Mouse (Mus musculus) layer of hippocampus, adult 18-20 months (tissue): Measurements from ENCODE around the gene Pla2g4a. TPM values are rescaled to one million over a fixed set of nuclear protein-coding genes. Genes with fewer than 3 reads are reported as not detected.

Experiments used
- DNase-seq, 2 experiments: peaks; one replicate each; pipeline ENCODE4 v3.0.0; 2022; ENCODE audit warnings: low spot score in 2 of 2
- total RNA-seq, 2 experiments: library from RNA; stranded (reverse); gene quantifications; 2 replicates each; pipeline ENCODE4 v1.2.3; 2021

Gene Pla2g4a
- total RNA-seq, 2 experiments from 2014 or later, result 1.5 to 1.7 TPM

DNA sequence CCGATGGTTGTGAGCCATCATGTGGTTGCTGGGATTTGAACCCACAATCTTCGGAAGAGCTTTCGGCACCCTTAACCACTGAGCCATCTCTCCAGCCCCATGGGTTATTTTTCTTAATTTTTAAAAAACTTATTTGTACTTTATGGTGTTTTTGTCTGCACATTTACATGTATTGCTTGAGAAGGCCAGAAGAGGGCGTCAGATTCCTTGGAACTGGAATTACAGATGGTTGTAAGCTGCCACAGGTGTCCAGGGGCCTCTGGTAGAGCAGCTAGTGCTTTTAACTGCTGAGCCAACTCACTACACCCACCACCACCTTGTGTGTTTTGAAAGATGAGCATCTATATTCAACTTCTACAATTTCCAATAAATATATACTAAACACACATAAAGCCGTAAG lies 102.4 kb downstream of the Pla2g4a start:
- DNase-seq, result peak in 1 of 2 experiments; percentile 22

- peak; percentile 78 to 85 for DNase-seq
Observed at GRCm38 (mm10) chr1:149856720-149857119, 104.4 kb downstream of the Pla2g4a start.

GRCm38 (mm10) chr1:149855581-149855980 lies 105.5 kb downstream of the Pla2g4a start:
- DNase-seq, result no peak

DNA sequence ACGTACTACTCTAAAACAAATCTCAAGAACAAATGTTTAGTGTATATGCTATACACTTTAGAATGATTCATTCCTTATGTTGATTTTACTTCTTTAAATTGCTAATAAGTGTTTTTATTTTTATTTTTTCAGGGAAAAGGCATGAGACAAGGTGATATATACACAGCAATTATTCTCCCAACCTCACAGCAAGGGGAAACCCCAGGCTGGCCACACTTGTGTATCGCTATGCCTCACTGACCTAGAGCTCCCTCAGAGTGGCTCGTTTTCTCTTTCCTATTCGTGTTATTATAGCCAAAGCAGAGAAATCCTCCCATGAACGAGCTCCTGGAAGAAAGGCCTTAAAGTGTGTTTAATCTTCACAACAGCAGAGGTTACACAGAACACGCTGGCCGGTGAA lies 106.2 kb downstream of the Pla2g4a start:
- no peak for DNase-seq

GRCm38 (mm10) chr1:149846655-149847054 lies 114.4 kb downstream of the Pla2g4a start:
- DNase-seq, result no peak

GRCm38 (mm10) chr1:149841845-149842244 lies 119.2 kb downstream of the Pla2g4a start:
- no peak for DNase-seq

GRCm38 (mm10) chr1:149840961-149841416 lies 120.1 kb downstream of the Pla2g4a start:
- DNase-seq, result no peak

- no peak for DNase-seq
Observed at GRCm38 (mm10) chr1:149840312-149840930, 120.7 kb downstream of the Pla2g4a start.

- no peak for DNase-seq
Observed at GRCm38 (mm10) chr1:149836496-149836895, 124.6 kb downstream of the Pla2g4a start.

GRCm38 (mm10) chr1:149833876-149834275 lies 127.2 kb downstream of the Pla2g4a start:
- no peak for DNase-seq

GRCm38 (mm10) chr1:149832952-149833351 lies 128.1 kb downstream of the Pla2g4a start:
- DNase-seq, result peak in 1 of 2 experiments; percentile 71

DNA sequence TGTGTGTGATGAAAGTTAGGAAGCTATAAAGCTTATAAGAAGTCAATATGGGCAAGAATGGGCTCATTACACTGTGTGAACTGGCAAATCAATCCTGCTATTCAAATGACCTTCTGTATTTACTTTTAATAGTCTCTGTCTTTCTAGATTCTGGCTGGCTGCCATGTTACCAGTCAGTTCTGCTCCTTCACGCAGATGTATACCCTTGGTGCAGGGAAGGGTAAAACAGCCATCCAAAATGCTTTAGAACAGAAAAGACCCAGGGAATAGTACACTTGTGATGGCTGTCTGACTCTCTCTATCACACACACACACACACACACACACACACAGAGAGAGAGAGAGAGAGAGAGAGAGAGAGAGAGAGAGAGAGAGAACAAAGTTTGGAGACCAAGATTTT lies 128.6 kb downstream of the Pla2g4a start:
- DNase-seq, result no peak

GRCm38 (mm10) chr1:149831100-149831499 lies 130.0 kb downstream of the Pla2g4a start:
- no peak for DNase-seq

DNA sequence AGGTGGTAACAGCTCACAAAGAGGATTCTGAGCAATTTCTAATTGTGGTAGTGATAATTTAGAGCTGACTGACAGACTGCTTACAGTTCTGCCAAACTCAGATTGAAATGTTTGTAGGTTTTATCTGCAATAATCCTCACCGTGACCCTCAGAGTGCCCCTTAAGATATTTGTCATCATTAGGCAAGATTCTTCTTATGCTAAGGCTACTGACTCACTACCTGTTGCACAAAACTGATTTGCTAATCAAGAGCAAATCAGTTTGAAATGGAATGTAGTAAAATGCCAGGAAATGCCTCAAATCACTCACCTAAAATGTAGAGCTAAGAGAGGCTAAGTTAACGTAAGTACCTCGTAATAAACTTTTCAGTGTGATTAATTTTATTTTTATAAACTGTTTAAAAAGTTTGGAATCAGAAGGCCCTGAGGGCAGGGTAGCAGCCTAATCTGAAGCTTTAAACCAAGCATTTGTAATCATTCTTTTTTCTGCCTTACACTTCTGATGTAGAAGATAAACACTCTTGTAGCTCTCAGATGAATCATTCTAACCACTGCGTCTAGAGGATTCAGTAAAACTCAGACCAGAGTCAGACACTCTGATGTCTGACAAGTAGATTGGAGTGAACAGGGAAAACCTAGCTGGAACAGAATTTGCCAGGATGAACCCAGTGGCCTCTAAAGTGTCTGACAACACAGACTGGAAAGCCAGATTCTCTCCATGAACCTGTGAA lies 147.3 kb downstream of the Pla2g4a start:
- no peak for DNase-seq

- no peak for DNase-seq
Observed at GRCm38 (mm10) chr1:149809527-149809926, 151.6 kb downstream of the Pla2g4a start.

Other genes with a start within 250 kb of the Pla2g4a start
- 10 to 100 TPM; 16.4 to 18.1 TPM for gene Ptgs2, start 138.7 kb upstream of the Pla2g4a start, total RNA-seq